Mouse (Mus musculus): ENCODE data around the gene Adgrl1.
A peak's percentile ranks its signal among the peaks of the same experiment; 100 is the strongest.

The Adgrl1 gene

DNA sequence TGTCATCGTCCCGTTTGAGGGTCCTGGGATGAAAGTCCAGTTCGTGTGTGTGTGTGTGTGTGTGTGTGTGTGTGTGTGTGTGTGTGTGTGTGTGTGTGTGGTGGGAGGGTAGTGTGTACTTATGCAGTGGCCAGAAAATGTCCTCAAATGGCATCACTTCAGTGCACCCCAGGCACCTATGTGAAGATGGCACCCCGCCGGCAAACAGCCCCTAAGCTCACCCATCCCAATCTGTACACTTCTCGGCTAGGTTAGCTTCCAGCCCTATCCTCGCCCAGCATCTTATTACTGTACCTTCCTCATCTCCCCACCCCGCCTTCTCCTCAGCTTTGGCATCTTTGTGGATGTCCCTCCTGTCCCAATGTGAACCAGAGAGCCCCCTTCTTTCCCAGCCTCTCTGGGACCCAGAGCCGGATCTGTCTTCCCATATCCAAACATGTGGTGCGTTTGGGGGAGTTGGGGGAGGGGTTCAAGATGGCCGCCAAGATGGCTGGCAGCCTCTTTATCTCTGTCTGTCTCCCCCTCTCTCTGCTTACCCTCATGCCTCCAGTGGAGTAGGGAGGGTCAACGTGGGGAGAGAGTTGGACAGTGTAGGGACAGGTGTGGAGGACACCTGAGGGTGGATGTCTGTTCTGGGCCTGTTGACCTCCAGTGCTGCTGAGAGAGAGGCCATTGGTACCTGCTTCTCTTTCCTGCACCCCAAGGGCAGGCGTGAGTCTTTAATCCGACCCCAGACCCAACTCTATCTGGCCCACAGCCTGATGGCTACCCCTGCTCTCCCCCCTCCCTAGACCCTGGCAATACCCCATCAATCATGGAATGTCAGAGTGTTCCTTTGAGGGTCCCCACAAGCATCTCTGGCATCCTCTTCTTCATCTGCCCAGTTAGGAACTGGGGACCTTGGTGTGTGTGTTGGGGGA lies 1.9 kb downstream of the Adgrl1 start:
- peak; percentile 71 for DNase-seq

- DNase-seq: peak; percentile 73
Measured at GRCm38 (mm10) chr8:83902961-83903666, 3.2 kb downstream of the Adgrl1 start.

DNA sequence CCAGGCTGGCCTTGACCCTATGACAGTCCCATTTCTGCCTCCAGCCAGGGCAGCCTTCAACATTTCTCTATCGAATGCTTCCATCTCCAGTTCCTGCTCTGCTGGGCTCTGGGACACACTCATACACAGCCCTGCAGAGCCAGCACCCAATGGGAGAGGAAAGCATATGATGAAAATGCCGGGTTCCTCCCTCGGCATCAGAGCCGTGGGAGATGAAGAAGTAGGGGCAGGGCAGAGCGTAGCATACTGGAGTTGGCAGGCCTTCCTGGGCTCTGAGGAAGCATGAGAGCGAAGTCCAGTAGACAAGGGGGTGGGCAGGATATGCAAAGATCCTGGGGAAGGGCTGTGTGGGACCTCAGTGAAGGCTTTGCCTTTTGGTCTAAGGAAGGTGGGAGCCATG lies 8.7 kb downstream of the Adgrl1 start:
- no peak for DNase-seq

GRCm38 (mm10) chr8:83909311-83909710 lies 9.4 kb downstream of the Adgrl1 start:
- DNase-seq: peak; percentile 24

DNA sequence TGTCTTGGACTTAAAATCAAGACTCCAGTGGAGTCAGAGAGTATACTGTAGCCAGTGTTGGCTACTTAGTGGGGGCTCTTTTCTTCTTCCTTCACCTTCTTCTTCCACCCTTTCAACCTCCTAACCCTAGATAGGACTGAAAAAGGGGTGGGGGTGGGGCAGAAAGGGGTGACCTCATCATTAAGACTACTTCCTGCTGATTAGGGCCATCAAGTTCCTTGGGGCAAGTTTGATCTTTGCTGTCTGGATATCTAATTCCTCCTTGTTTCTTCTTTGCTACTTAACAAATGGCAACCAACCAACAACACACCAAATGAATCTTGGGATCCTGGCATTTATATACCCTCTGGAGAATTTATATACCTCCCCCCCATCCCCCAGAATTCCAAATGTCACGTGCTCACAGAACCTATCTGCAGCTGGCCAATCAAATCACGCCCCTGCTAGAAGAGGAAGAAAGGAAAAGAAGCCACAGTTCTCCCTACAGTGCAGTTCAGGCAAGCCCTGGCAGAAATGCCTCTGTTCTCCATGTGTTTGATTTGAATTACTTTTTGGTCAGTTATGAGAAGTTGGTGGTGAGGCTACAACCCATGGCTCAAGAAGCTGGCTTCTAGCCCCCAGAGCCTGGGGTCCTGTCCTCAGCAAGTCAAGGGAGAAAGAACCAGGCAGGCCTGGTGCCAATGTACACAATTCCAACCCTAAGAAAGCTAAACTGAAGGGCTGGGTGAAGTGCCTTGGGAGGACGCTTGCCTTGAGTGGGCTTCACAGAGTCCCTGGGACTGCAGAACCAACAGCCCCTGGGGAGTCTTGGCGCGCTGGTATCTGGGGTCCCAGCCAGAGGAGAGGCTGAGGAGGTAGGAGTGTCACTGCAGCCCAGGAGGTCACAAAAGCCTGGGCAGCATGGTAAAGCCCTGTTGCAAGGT lies 12.2 kb downstream of the Adgrl1 start:
- DNase-seq: no peak

DNA sequence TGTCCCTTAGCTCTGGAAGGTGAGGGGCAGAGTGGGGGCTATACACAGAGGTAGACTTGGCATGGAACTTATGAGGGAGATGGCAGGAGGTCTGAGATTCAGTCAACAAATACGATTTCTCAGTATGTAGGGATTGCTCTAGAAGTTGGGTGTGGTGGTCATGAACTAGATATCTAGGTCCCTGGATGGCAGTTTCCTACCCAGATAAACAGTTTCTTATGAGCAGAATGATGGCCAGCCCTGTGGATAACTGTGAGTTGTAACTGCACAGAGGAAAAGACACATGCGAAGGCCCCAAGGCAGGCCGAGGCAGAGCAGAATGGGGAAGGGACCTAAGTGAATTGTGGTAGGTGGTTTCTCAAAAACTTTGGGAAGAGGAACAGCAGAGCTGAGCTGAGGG lies 14.3 kb downstream of the Adgrl1 start:
- DNase-seq: no peak

GRCm38 (mm10) chr8:83914860-83915259 lies 15.0 kb downstream of the Adgrl1 start:
- peak; percentile 55 for DNase-seq

GRCm38 (mm10) chr8:83916015-83916414 lies 16.1 kb downstream of the Adgrl1 start:
- DNase-seq: peak; percentile 64

- no peak for DNase-seq
Measured at GRCm38 (mm10) chr8:83917566-83917965, 17.7 kb downstream of the Adgrl1 start.

GRCm38 (mm10) chr8:83921558-83921957 lies 21.7 kb downstream of the Adgrl1 start:
- DNase-seq: peak; percentile 74

- no peak for DNase-seq
Measured at GRCm38 (mm10) chr8:83922727-83923126, 22.8 kb downstream of the Adgrl1 start.

DNA sequence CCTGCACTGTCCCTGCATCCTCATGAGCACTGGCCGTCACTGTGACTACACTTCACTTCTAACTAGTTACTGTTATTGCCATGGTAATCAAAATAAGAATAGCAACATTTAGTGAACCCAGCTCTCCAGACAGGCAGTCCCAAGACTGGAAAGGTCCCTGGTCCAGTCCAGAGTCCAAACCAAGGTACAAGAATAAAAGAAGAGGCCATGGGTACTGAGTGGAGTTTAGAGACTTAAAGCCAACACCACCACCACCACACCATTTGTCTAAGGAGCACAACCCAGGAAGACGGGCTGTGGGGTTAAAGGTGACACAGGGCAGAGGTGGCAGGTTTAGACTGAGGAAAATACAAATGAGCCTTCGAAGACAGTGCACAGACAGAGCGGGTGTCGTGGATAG lies 24.7 kb downstream of the Adgrl1 start:
- no peak for DNase-seq

GRCm38 (mm10) chr8:83926266-83926665 lies 26.4 kb downstream of the Adgrl1 start:
- no peak for DNase-seq

GRCm38 (mm10) chr8:83934222-83934621 lies 34.3 kb downstream of the Adgrl1 start:
- no peak for DNase-seq

GRCm38 (mm10) chr8:83934994-83935393 lies 35.1 kb downstream of the Adgrl1 start:
- no peak for DNase-seq

DNA sequence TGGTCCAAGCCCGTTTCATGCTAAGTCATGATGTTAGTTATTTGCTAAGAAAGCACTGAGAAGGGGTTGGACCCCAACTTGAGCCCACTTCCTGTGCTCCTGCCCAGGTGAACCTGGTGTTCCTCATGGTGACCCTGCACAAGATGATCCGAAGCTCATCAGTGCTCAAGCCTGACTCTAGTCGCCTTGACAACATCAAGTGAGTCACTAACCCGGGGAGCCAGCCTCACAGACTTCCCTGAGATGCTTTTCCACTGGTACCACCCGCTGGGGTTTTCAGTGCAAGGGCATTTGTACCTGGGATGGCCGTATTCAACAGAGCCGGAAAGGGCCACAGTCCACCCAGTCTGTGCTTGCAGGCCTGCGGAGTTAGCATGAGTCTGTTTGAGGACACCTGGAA lies 35.5 kb downstream of the Adgrl1 start:
- no peak for DNase-seq

GRCm38 (mm10) chr8:83937645-83938044 lies 37.7 kb downstream of the Adgrl1 start:
- no peak for DNase-seq

DNA sequence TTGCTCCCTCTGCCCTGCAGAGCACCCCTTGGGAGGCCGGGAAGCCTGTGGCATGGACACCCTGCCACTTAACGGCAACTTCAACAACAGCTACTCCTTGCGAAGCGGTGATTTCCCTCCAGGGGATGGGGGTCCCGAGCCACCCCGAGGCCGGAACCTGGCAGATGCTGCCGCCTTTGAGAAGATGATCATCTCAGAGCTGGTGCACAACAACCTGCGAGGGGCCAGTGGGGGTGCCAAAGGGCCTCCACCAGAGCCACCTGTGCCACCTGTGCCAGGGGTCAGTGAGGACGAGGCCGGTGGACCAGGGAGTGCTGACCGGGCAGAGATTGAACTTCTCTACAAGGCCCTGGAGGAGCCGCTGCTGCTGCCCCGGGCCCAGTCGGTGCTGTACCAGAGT lies 38.4 kb downstream of the Adgrl1 start:
- no peak for DNase-seq

GRCm38 (mm10) chr8:83941066-83941677 lies 41.3 kb downstream of the Adgrl1 start:
- DNase-seq: no peak

- DNase-seq: no peak
Measured at GRCm38 (mm10) chr8:83942446-83942845, 42.5 kb downstream of the Adgrl1 start.

- DNase-seq: no peak
Measured at GRCm38 (mm10) chr8:83945540-83945939, 45.6 kb downstream of the Adgrl1 start.

DNA sequence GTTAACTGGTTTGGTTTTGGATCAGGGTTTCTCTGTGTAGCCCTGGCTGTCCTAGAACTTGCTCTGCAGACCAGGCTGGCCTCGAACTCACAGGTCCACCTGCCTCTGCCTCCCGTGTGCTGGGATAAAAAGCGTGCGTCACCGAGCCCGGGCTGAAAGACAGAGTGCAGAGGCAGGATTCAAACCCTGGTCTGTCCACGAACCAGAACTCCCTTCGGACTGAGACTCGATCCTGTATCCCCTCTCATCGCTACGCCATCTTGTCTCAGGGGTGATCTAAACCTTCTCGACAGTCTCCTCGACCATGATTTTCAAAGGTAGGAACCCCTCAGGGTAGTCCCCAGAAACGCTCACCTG lies 54.8 kb downstream of the Adgrl1 start:
- DNase-seq: no peak

Measured in cerebellum, adult 9-11 months (tissue).